Comparison of ENCODE assay signal across 14 mouse cellular contexts in genomic region chr5:33030425-33031175, GRCm38 (mm10). TPM values are rescaled to one million over a fixed set of nuclear protein-coding genes. Genes with fewer than 3 reads are reported as not detected.
DNase-seq lines count a peak whose midpoint lies in the region; ATAC-seq and TF ChIP-seq lines count a peak whose summit lies in the region.
"Had no signal": no experiment of that assay in that cellular context is flagged by ENCODE, and none has a peak within 500 bp of the region (broad histone marks: within the 10 kb centered on the region; RNA-seq: fewer than 3 reads in every experiment).

No protein-coding gene starts in this region.

- no peak for TF ChIP-seq CTCF in testis, adult 2 months (IDR thresholded peaks at IDR 0.05; ENCODE audit: control insufficient read depth, insufficient read depth, insufficient replicate concordance, low read depth, low read length)
- no peak for TF ChIP-seq CTCF in thymus, adult 2 months (IDR thresholded peaks at IDR 0.05; ENCODE audit: borderline replicate concordance, control insufficient read depth, extremely low read depth, insufficient read depth, low read length, poor library complexity)

- 60% methylated on average over 4 of the region's 4 CpGs for WGBS in forebrain, embryonic 11.5 days
- WGBS in forebrain, embryonic 10.5 days, result 73% methylated on average over 4 of the region's 4 CpGs
- WGBS in midbrain, embryonic 10.5 days, result 71% methylated on average over 4 of the region's 4 CpGs
- WGBS in thymus, adult 2 months, result 89% methylated on average over 4 of the region's 4 CpGs

- no peak overlapping the region for H3K4me3 ChIP-seq in forebrain, embryonic 11.5 days (ENCODE audit: low read depth, low read length)
- H3K4me3 ChIP-seq in forebrain, embryonic 10.5 days, result no peak overlapping the region
- H3K4me3 ChIP-seq in testis, adult 2 months (ENCODE audit: control insufficient read depth, low read depth, low read length), result peak overlapping the region; percentile 61; the same call in 1 of the 2 replicates
- no peak overlapping the region for H3K4me3 ChIP-seq in midbrain, embryonic 10.5 days
- H3K4me3 ChIP-seq in thymus, adult 2 months (ENCODE audit: control insufficient read depth, insufficient read depth, low read length), result no peak overlapping the region
- H3K4me3 ChIP-seq: heart, embryonic 10.5 days had no signal

- no peak overlapping the region for H3K27ac ChIP-seq in forebrain, embryonic 11.5 days (ENCODE audit: low read depth, low read length)
- no peak overlapping the region for H3K27ac ChIP-seq in forebrain, embryonic 10.5 days
- peak overlapping the region; percentile 3; the same call in 1 of the 2 replicates for H3K27ac ChIP-seq in testis, adult 2 months (ENCODE audit: control insufficient read depth, insufficient read depth, low read depth, low read length)
- H3K27ac ChIP-seq in midbrain, embryonic 10.5 days (replicated peaks), result peak overlapping the region; percentile 63; the same call in 1 of the 2 replicates
- H3K27ac ChIP-seq in thymus, adult 2 months (ENCODE audit: control insufficient read depth, insufficient read depth, low read length), result no peak overlapping the region
- H3K27ac ChIP-seq: heart, embryonic 10.5 days had no signal

- no peak overlapping the region for H3K9ac ChIP-seq in forebrain, embryonic 11.5 days (ENCODE audit: low read length)

- H3K4me2 ChIP-seq in forebrain, embryonic 11.5 days (ENCODE audit: low read depth, low read length, severe bottlenecking), result no peak overlapping the region

- TF ChIP-seq POLR2A in testis, adult 2 months (IDR thresholded peaks at IDR 0.05; ENCODE audit: control insufficient read depth, low read depth, low read length), result no peak
- no peak for TF ChIP-seq POLR2A in thymus, adult 2 months (IDR thresholded peaks at IDR 0.05; ENCODE audit: control insufficient read depth, extremely low read depth, insufficient read depth, low read length, poor library complexity)

- no peaks in the 10 kb centered on the region for H3K27me3 ChIP-seq in forebrain, embryonic 11.5 days (ENCODE audit: control insufficient read depth, insufficient read depth, low read length)
- H3K27me3 ChIP-seq in forebrain, embryonic 10.5 days (ENCODE audit: poor library complexity, severe bottlenecking), result no peaks in the 10 kb centered on the region
- no peaks in the 10 kb centered on the region for H3K27me3 ChIP-seq in testis, adult 2 months (ENCODE audit: control insufficient read depth, insufficient read depth, low read length)
- no peaks in the 10 kb centered on the region for H3K27me3 ChIP-seq in midbrain, embryonic 10.5 days (ENCODE audit: low read depth, poor library complexity, severe bottlenecking)
- H3K27me3 ChIP-seq in thymus, adult 2 months (ENCODE audit: control insufficient read depth, insufficient read depth, low read length), result no peaks in the 10 kb centered on the region

- peaks cover 4% of the 10 kb centered on the region; the same call in 1 of the 2 replicates for H3K36me3 ChIP-seq in forebrain, embryonic 11.5 days (ENCODE audit: control insufficient read depth, insufficient read depth, low read length)
- H3K36me3 ChIP-seq in forebrain, embryonic 10.5 days (replicated peaks), result peaks cover 32% of the 10 kb centered on the region
- no peaks in the 10 kb centered on the region; the same call in 1 of the 2 replicates for H3K36me3 ChIP-seq in testis, adult 2 months (ENCODE audit: control insufficient read depth, insufficient read depth, low read length)
- H3K36me3 ChIP-seq in midbrain, embryonic 10.5 days, result peaks cover 31% of the 10 kb centered on the region
- H3K36me3 ChIP-seq in thymus, adult 2 months (ENCODE audit: control insufficient read depth, insufficient read depth, low read length), result peaks cover 7% of the 10 kb centered on the region

- no peaks in the 10 kb centered on the region for H3K4me1 ChIP-seq in forebrain, embryonic 11.5 days (replicated peaks; ENCODE audit: control insufficient read depth, insufficient read depth, low read length)
- peaks cover 40% of the 10 kb centered on the region for H3K4me1 ChIP-seq in forebrain, embryonic 10.5 days
- H3K4me1 ChIP-seq in testis, adult 2 months (ENCODE audit: control insufficient read depth, insufficient read depth, low read length), result peaks cover 5% of the 10 kb centered on the region
- peaks cover 35% of the 10 kb centered on the region for H3K4me1 ChIP-seq in midbrain, embryonic 10.5 days
- no peaks in the 10 kb centered on the region for H3K4me1 ChIP-seq in thymus, adult 2 months (replicated peaks; ENCODE audit: control insufficient read depth, insufficient read depth, low read length)

- DNase-seq in forebrain, embryonic 11.5 days (ENCODE audit: low spot score), result no peak
- no peak for DNase-seq in forebrain, embryonic 10.5 days (ENCODE audit: extremely low spot score, low spot score)
- no peak for DNase-seq in testis, postnatal 14 days (ENCODE audit: low spot score)
- DNase-seq in midbrain, embryonic 10.5 days (ENCODE audit: low spot score), result no peak
- no peak for DNase-seq in right cerebral cortex, postnatal 4 days
- DNase-seq in ovary, postnatal 10 days (ENCODE audit: low spot score), result no peak
- DNase-seq in thymus, adult 2 months, result no peak
- DNase-seq: adrenal gland, postnatal 25 days; cerebellum, adult 9-11 months; lung, postnatal 4 days; thymus, postnatal 4 days had no signal

- H3K9me3 ChIP-seq in forebrain, embryonic 11.5 days (ENCODE audit: control insufficient read depth, low read length), result no peaks in the 10 kb centered on the region
- no peaks in the 10 kb centered on the region for H3K9me3 ChIP-seq in forebrain, embryonic 10.5 days
- no peaks in the 10 kb centered on the region for H3K9me3 ChIP-seq in midbrain, embryonic 10.5 days (replicated peaks)
- H3K9me3 ChIP-seq: heart, embryonic 10.5 days had no signal

- peak; percentile 42 for ATAC-seq in forebrain, embryonic 11.5 days (replicated peaks; ENCODE audit: low FRiP score)
- ATAC-seq: intestine, embryonic 16.5 days had no signal

RNA-seq across cellular contexts. Expression of gene Ywhah, which starts 12.0 kb away (rescaled TPM):
- 436 and 450 TPM in 2 replicates for polyA plus RNA-seq in forebrain, embryonic 11.5 days (2014; fragmentation: Nextera tagmentation; extraction: Ambion mirVana)
- 440 and 451 TPM in 2 replicates for polyA plus RNA-seq in forebrain, embryonic 10.5 days (2016; fragmentation: Nextera tagmentation; extraction: Ambion mirVana)
- 37.4 and 41.2 TPM in 2 replicates for polyA plus RNA-seq in testis, adult 2 months (2012; rRNA removed)
- 457 and 467 TPM in 2 replicates for polyA plus RNA-seq in midbrain, embryonic 10.5 days (2016; fragmentation: Nextera tagmentation; extraction: Ambion mirVana)
- 171 and 214 TPM in 2 replicates for polyA plus RNA-seq in thymus, adult 2 months (2012; rRNA removed)

Comparison
In these comparisons a context has a peak if more than half of its experiments do, and no peak if none do; other contexts are left out.
1. H3K27ac ChIP-seq: peak in testis, adult 2 months (single experiment) and midbrain, embryonic 10.5 days (single experiment); none in forebrain, embryonic 11.5 days (single experiment), forebrain, embryonic 10.5 days (single experiment) and thymus, adult 2 months (single experiment).